Mouse (Mus musculus) intestine, embryonic 14.5 days (tissue): ENCODE results near the gene Cfap161. TPM values are rescaled to one million over a fixed set of nuclear protein-coding genes. Genes with fewer than 3 reads are reported as not detected.

Experiments used
- ATAC-seq: fragments of 200-750 bp; cut with Nextera tagmentation; replicated peaks from 2 replicates; pipeline ENCODE4 v1.8.0; 2017; ENCODE audit warnings: low read depth, moderate number of reproducible peaks, moderate TSS enrichment, moderate library complexity; ENCODE audit not compliant: low FRiP score, low TSS enrichment
- DNase-seq: peaks from one replicate; pipeline ENCODE4 v3.0.0-alpha.2; 2018; ENCODE audit warnings: low spot score
- H3K27ac ChIP-seq: fragments of 300-500 bp; sonication (generic); 2 replicates; pipeline ENCODE4 v1.5.1; 2014; ENCODE audit warnings: low read depth, mild to moderate bottlenecking, control low read depth
- H3K27me3 ChIP-seq: fragments of 300-500 bp; sonication (generic); replicated peaks from 2 replicates; pipeline ENCODE4 v1.6.1; 2014; ENCODE audit warnings: low read length, control low read depth; ENCODE audit not compliant: control insufficient read depth, insufficient read depth
- H3K36me3 ChIP-seq: fragments of 300-500 bp; sonication (generic); 2 replicates; pipeline ENCODE4 v1.6.1; 2014; ENCODE audit warnings: low read length, control low read depth; ENCODE audit not compliant: control insufficient read depth, insufficient read depth
- H3K4me1 ChIP-seq: fragments of 300-500 bp; sonication (generic); replicated peaks from 2 replicates; pipeline ENCODE4 v1.6.1; 2014; ENCODE audit warnings: low read length, control low read depth, mixed read lengths; ENCODE audit not compliant: control insufficient read depth, insufficient read depth
- H3K4me2 ChIP-seq: fragments of 300-500 bp; sonication (generic); 2 replicates; pipeline ENCODE4 v1.6.1; 2014; ENCODE audit warnings: low read length
- H3K4me3 ChIP-seq: fragments of 300-500 bp; sonication (generic); 2 replicates; pipeline ENCODE4 v1.5.1; 2014; ENCODE audit warnings: low read depth, low read length, control low read depth, mixed read lengths
- H3K9ac ChIP-seq: fragments of 300-500 bp; sonication (generic); 2 replicates; pipeline ENCODE4 v1.6.1; 2014; ENCODE audit warnings: mild to moderate bottlenecking, low read length
- H3K9me3 ChIP-seq: fragments of 300-500 bp; sonication (generic); 2 replicates; pipeline ENCODE4 v1.6.1; 2016; ENCODE audit warnings: low read length, control low read depth; ENCODE audit not compliant: control insufficient read depth
- WGBS: fragments of 180-500 bp; shearing (Covaris S2); extraction: QIAGEN DNeasy Blood & Tissue Kit; methylation state at CpG from one replicate; pipeline ENCODE4 v1.1.7; 2014; 5-methylcytosine and 5-hydroxymethylcytosine counted together
- polyA plus RNA-seq: library from polyadenylated mRNA; unstranded; fragments of >200 nt; fragmentation: Nextera tagmentation; extraction: Ambion mirVana; gene quantifications from 2 replicates; pipeline ENCODE4 v1.2.1, GENCODE M21; 2014

Cfap161 gene
- polyA plus RNA-seq, 1 experiment from 2014 or later: 0.45 TPM

DNA sequence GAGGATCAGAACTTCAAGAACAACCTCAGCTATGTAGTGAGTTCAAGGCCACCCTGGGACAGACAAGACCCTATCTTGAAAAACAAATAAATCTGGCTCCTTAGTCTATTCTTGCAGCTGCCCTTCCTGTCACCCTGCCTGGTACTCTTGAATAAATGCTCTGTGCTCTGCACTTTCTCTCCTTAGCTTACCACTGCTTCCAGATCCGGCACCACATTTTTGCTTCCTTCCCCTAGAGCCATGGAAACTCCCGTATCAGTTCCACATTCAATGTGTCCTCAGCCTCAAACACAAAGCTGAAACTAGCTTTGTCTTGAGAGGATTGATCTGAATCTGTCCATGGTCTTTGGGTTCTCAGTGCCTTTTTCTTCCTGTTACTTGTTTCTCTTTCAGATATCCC lies 70.1 kb downstream of the Cfap161 start:
- Histone ChIP-seq H3K27me3 (no peaks in the 10 kb centered on the region), H3K4me1 (no peaks in the 10 kb centered on the region), H3K9ac (no peak overlapping the region), H3K36me3 (no peaks in the 10 kb centered on the region), H3K4me3 (no peak overlapping the region), H3K27ac (no peak overlapping the region), H3K9me3 (no peaks in the 10 kb centered on the region), H3K4me2 (no peak overlapping the region)
- DNase-seq: no peak
- WGBS: 47% methylated on average over 2 of the region's 2 CpGs
- no peak for ATAC-seq

Other genes with a start within 250 kb of the Cfap161 start
- gene Tmc3, start 210.0 kb downstream of the Cfap161 start, polyA plus RNA-seq: 1.2 and 1.6 TPM in 2 replicates
- gene Stard5, start 162.9 kb downstream of the Cfap161 start, polyA plus RNA-seq: 37.0 and 37.1 TPM in 2 replicates
- gene Il16, start 49.2 kb downstream of the Cfap161 start, polyA plus RNA-seq: 3.4 and 3.7 TPM in 2 replicates
- 13.0 and 17.0 TPM in 2 replicates for gene Tlnrd1, start 89.4 kb upstream of the Cfap161 start, polyA plus RNA-seq
- 84.5 and 96.8 TPM in 2 replicates for gene Mesd, start 89.6 kb upstream of the Cfap161 start, polyA plus RNA-seq